Mouse (Mus musculus) right cerebral cortex, postnatal 14 days (tissue): ENCODE measurements around the gene Mfsd12.

Experiments used
- DNase-seq: peaks from one replicate; pipeline ENCODE4 v3.0.0; 2022

Gene Mfsd12

DNA sequence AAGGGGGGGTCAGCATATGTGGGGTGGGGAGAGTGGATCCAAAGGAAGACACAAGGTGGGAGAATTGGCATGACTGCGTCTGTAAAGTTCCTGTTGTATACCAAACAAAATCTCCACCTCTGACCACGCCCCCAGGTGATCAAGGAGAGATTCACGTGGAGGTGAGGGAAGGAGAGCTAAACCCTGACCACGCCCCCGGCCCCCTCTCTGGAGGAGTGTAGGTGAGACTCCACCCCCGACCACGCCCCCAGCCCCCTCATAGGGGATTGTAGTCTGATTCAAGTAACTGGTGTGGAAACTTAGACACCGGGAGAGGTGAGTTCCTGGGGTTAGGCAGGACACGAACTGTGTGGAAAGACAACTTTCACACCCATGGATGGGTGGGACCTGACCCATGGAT lies 46.8 kb downstream of the Mfsd12 start:
- no peak for DNase-seq

DNA sequence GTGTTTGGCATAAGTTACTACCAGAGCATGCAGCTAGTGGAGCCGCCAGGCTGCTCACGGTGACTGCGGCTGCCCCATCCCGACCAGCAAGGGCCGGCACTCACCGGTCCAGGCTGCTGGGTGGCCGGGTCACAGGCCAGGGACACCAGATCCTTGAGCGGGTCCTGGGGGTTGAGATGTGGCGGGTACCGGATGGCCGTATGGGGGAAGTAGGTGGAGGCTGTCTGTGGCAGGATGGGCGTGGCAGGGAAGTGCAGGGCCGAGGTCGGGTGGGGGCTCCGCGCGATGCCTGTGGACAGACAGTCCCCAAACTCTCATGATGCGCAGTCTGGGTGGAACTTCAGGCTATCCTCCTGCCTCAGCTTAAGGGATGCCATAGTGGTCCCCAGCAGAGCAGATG lies 47.4 kb downstream of the Mfsd12 start:
- no peak for DNase-seq

DNA sequence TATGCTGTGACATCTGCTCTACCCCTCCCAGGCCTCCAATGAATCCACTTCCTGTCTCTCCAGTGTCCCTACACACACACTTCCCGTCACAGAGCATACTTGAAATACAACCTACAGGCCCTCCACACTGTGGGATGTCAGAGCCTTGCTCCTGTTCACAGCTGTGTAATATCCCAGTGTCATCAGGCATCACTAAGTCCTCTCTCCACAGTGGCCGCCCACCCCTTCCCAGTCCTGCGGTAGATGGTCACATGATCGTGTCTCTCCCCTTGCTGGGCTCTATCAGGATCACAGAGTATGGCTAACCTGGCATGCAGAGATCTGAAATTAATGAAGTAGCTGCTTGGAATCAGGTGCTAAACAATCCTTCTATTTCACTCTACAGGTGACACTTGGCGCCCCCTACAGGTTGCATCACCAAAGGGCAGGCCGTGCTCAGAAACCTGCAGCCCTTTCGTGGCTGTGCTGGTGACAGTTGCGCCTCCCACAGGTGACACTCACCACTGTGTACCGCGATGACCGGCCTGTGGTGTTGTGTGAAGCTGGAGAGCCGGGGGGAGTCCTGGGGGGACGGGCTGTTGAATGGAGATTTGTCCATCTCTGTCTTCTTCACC lies 48.4 kb downstream of the Mfsd12 start:
- DNase-seq, result peak; percentile 66

DNA sequence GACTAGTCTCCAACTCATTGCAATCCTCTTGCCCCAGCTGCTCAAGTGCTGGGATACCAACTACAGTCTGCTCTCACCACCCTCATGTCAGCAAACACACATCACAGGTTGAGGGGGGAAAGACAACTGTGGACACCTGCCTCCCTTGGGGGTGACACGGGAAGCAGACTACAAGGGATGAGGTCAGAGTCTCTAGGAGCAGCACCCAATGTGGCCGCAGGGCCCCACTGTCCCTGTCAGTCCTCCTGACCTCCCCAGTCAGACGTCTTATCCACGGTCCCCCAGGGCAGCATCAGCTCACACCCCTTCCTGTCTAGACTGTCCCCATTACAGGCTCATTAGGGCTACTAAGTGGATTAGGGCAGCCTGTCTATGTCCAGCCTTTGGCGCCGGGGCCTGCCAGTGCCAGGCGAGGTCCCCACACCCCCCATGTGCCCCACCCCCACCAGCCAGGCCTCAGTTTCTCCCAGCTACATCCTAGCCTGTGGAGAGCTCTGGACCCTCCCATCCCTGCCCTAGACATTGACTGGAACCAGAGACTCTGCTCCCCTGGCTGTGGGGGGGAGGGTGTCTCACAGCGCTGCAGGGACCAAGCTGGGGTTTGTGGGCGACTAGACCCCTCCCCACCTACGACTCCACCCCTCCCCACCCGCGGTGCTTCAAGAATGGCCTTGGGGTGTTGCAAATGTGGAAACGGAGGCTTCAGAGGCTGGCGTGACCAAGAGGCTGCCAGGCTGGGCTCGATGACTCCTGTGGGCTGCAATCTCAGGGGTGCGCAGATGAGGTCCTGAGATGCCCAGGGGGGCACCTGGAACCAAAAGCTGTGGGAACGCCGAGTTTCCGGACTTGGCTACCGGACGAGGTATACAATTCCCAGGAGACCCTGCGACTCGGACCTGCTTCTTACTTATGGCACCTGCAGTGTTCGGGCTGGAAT lies 49.5 kb downstream of the Mfsd12 start:
- DNase-seq, result no peak

DNA sequence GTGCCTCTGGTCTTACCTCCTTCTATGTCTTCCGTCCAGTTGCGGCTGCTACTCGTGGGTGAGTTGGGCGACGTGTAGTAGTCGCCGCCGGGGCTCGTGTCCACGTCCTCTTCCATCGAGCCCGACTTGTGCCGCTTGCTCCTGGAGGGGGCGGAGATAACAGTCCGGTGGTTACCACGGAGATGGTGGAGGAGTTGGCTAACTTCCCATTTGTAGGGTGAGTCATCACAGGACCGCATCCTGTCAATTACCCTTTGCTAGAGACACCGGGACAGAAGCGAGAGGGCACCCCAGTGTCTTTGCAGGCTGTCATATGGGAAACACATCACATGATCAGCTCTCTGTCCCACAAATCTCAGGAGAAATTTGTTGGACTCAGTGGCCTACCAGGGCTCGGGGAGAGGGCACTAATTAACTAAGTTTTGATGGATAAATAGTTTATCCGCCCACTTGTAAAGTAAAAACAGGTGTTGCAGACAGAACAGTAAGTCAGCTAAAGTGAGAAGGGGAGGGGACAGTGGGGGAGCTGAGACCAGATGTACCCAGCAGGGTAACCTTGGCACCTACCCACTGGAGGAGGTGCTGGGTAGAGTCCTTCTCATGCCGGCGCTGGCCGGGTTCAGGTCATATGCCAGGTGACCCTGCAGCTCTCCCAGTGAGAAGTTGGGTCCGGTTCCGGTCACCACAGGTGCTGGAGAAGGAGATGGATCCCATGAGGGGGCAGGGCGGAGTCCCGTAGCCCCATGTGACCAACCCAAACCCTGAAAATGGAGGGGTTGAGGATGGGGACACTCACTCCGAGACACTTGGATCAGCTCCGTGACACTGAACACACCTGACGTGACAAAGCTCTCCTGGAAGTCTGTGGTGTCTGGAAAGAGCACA lies 50.5 kb downstream of the Mfsd12 start:
- peak; percentile 55 for DNase-seq

DNA sequence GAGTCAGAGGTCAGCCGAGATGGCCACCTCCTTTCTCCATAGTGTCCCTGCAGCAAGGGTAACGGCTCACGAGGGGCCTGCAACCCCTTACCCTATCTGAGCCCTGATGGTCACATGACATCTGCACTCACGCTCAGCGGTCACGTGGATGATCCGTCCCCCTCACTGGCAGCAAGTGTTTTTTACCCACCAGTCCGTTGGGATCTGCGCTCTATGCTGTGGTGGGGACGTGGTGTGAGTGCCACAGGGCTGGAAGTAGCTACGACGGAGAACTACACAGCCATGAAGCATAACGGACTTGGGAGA lies 51.1 kb downstream of the Mfsd12 start:
- no peak for DNase-seq

DNA sequence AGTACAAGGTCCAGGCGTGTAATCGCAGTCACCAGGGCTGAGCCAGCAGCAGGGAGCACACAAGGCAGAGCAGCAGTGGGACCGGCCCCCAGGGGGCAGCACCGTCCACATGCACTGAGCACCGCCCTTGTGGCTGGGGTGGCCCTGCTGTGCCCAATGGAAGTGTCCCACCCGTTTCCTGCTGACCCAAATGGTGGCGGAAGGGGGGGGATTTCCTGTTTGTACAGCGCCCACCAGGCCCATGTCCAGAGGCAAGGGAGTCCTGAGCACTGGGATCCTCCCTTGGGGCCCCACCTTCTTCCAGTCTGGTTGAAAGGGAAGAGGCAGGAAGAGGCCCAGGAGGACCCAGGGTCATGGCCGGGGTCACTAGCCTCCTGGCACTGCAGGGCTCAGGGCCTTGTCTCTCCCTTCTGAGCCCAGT lies 51.6 kb downstream of the Mfsd12 start:
- DNase-seq, result peak; percentile 78

DNA sequence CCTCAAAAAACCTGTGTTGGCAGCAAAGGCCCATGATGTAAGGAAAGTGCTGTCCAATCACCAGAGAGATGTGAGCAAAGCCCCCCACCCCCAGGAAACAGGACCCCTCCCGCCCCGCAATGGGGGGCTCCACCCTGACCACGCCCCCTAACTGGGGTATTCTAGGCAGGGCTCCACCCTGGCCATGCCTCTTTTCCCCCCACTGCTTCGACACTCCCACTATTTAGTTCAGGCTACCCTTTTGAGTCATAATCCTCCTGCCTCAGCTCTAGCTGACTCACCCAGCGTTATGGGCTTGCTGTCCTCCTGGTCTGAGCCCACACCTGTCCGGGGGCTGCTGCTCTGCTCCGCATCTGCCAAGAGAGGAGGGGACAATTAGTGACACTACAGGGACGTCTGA lies 52.0 kb downstream of the Mfsd12 start:
- DNase-seq, result no peak

DNA sequence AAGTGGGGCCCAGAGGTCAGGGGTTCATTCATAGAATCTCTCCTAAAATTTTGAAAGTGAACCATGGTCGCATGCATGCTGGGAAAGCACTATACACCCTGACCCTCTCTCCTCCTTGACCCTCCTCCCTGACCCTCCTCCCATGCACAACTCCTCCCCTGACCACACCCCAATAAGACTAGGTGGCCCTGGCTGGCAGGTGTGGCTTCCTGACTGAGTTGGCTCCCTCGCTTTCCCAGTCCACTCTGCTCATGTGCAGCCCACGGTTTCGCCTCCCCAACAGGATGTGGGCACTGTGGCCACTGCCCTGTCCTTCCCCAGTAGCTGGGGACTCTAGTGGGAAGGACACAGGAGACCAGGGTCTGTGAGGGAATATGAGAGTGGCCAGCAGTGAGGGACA lies 53.1 kb downstream of the Mfsd12 start:
- no peak for DNase-seq

DNA sequence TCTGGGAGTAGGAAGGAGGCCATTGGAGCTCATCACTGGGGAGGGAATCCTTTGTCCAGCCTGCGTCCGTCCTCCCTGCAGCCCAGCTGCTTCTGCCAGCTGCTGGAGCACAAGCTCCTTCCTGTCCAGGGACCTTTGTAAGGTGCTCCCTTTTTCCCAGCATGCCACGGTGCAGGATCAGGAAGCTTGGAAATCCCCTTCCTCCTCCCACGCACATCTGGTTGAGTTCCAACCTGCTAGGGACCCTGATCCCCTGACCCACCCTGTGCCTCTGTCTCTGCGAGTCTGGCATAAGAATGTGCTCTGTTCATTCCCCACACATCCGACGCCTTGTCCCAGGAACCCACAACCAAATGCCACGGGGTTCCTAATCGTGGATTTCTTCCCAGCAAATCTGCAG lies 53.7 kb downstream of the Mfsd12 start:
- no peak for DNase-seq

DNA sequence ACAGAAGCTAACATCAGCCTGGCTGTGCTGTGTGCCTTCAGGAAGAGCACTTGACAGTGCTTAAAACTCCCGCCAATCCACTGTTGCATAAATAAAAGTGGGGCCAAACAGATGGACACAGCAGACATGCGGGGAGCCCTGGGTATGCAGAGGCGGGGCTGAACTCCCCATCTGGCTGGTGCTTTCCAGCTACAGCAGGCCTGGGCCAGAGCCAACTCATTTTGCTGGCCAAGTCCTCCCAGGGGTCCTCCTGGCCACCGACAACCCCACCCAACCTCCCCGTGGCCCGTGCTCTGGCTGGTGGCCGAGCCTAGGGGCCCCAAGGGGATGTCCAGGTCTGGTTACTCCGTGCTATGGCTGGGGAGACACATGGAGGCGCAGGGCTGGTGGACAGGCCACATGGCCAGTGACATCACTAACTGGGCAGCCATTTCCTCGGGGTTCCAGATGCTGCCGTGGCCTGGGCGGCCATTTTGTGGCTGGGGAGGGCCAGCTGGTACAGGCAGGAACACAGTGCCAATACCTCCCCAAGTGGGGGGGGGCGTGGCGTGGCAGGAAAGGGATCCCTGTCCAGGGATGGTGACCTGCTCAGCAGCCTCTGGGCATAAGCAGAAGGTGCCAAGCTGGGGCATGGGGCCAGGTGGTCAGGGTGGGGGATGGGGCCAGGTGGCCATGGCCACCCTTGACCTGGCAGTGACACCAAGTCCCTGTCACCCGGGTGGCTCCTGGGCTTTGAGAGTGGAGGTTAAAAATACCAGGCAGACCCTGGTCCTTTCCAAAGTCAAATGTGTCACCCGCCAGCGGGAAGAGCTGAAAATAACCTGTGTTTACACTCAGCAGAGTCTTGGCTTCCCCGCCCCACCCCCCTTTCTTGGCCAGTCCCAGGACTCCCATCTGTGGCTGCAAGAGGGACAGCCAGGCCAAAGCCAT lies 54.4 kb downstream of the Mfsd12 start:
- peak; percentile 71 for DNase-seq

DNA sequence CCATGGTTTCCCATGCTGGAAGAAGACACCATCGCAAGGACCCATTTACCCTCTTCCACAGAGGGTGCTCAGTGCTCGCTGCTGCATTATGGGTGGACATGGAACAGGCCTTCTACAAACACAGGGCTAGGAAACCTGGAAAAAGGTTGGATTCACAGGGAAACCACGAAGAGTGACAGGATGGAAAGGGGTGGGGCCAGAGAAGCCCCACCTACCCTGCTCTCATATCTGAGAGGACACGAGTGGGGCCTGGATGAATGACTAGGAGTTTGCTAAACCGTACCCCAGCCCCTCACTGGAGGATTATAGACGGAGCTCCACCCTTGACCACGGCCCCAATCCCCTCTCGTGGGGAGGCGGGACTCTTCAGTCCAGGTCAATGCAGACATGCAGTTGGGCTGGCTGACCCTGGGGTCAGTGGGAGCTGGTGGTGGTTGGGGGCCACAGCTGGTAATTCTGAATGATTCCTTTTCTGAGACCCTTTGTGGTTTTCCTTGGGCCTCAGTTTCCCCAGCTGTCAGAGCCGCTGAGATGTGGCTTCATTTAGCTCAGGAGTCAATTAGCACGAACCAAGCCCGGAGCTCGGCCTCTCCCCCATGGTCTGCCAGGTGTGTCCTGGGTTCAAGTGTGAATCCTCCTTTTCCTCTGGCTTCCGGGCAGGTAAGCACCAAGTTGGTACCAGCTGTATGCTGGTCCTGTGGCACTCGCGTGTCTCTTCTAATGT lies 55.5 kb downstream of the Mfsd12 start:
- DNase-seq, result no peak

DNA sequence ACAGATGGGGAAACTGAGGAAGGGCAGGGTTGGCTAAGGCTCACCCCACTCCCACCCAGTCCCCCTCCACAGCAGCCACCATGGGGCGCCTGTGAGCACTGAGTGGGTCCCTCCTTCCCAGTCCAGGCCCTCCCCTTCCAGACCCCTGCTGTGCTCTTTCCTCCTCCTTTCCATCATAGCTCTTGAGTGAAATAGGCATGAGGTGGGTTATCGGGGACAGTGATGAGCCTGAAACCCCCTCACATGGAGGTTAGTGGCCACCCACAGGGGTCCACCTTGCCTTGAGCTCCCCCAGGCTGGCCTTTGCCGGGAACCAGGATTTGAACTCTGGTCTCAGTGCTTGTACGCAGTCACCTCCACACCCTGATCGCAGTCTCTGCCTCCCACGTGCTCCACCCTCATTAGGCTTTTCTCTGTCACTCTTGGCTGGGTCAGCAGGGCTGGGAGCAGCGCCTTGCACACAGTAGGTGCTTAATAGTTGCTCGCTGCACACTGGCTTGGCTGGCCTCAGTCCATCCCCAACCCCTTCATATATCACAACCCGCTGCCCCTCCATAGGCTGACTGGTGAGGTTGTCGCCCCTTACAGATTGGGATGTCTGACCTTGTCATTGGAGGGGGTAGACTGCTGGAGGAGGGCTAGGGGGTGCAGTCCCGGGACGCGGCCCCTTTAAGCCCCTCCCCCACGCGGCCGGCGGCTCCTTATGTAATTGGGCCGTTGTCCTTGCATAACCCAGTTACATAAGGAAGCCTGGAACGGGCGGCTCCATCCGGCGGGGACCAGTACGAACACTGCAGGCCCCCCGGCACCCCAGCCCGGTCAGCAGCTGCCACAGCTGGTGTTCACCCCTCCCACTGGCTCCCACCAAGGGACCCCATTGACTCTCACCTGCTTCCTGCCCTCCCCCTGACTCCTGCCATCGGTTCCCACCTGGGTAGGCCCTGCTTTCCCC lies 56.3 kb downstream of the Mfsd12 start:
- DNase-seq, result peak; percentile 88

DNA sequence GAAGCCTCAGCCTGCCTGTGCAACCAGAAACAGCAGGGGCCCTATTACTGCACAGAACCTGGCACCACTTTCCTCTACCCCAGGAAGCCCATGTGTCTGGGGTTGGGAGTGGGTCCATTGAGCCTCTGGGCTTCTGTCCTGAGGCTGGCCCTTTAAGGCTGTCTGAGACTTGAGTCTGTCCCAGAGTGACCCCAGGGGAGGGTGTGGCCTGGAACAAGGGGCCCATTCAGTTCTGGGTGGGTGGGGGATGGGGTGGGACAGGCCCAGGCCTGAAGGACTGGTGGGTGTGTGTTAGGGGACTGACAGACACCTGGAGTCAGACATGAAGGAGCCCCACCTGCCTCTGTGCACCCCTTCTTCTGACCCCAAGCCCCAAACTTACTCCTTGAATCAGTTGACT lies 57.4 kb downstream of the Mfsd12 start:
- DNase-seq, result no peak

DNA sequence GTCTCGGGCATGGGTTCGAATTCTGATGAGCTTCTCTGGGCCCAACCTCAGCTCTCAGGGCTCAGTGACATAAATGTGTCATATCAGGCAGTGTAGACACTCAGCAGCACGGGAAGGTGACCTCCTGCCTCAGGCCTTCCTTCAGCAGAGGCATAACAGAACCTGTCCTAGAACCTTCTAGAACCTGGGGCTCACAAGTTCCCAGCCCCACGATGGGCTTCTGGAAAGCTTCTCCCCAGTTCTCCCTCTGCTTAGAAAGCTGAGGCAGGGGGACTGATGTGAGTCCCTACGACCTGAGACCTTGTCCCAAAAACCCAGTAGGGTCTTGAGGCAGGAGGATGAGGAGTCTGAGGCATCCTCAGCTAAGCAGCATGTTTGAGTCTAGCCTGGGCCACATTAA lies 57.9 kb downstream of the Mfsd12 start:
- DNase-seq, result no peak
